In genomic region chr17:70762634-70763033, GRCm38 (mm10) we compare ENCODE assay signal across 17 mouse cellular contexts.
"Had no signal": no experiment of that assay in that cellular context is flagged by ENCODE, and none has a peak within 500 bp of the region (broad histone marks: within the 10 kb centered on the region; RNA-seq: fewer than 3 reads in every experiment).

No protein-coding gene starts in this region.

- H3K27me3 ChIP-seq: liver, embryonic 12.5 days; neural tube, embryonic 15.5 days had no signal

- H3K27ac ChIP-seq: layer of hippocampus, adult 2 months; limb, embryonic 10.5 days; liver, embryonic 12.5 days; midbrain, embryonic 10.5 days; neural tube, embryonic 15.5 days; stomach, postnatal 0 days had no signal

- H3K4me1 ChIP-seq: liver, embryonic 12.5 days; midbrain, embryonic 10.5 days; neural tube, embryonic 15.5 days had no signal

- H3K4me2 ChIP-seq: liver, embryonic 12.5 days; lung, embryonic 14.5 days; neural tube, embryonic 15.5 days had no signal

- DNase-seq: kidney, adult 18-20 months; kidney, postnatal 36 days; lung, embryonic 14.5 days; lung, postnatal 10 days; lung, postnatal 4 days; midbrain, embryonic 14.5 days; right cerebral cortex, adult 18-20 months; right cerebral cortex, postnatal 25 days; thymus, adult 2 months; thymus, postnatal 25 days had no signal

- H3K9ac ChIP-seq: liver, embryonic 12.5 days; lung, embryonic 14.5 days; neural tube, embryonic 15.5 days had no signal

- H3K36me3 ChIP-seq: limb, embryonic 10.5 days; liver, embryonic 12.5 days; midbrain, embryonic 10.5 days; neural tube, embryonic 15.5 days had no signal

- ATAC-seq: liver, embryonic 12.5 days had no signal

- H3K4me3 ChIP-seq: layer of hippocampus, adult 2 months; limb, embryonic 10.5 days; liver, embryonic 12.5 days; midbrain, embryonic 10.5 days; myocyte; neural tube, embryonic 15.5 days had no signal

- H3K9me3 ChIP-seq: limb, embryonic 10.5 days; liver, embryonic 12.5 days; neural tube, embryonic 15.5 days had no signal
